Mouse (Mus musculus): ENCODE data around the gene Efcab6.

Efcab6 gene

GRCm38 (mm10) chr15:84065701-84066100 is 522 bp upstream of the Efcab6 start:
- no peak for DNase-seq (ENCODE audit: low spot score in 2 of 2)

- no peak for DNase-seq (ENCODE audit: low spot score in 2 of 2)
Observed at GRCm38 (mm10) chr15:84058841-84059240, 6.3 kb downstream of the Efcab6 start.

- DNase-seq (ENCODE audit: low spot score in 2 of 2), result no peak
Observed at GRCm38 (mm10) chr15:84056083-84056482, 9.1 kb downstream of the Efcab6 start.

DNA sequence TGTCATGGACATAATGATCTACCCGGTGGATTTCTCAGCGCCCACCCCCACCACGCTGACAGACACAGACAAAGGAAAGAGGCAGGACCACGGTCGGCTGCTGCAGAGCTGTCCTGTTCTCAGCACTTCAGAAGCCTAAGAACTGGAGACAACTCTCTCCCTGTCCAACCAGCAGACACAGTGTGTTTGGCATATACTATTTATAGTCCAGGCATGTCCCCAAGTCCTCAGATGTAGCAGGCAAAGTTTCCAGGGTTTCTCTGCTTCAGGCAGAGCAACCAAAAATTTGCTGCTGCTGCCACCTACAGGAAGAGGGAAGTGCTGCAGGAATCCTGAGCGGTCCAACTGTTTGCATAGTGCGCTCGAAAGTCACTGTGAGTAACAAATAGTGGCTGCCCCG is 11.3 kb downstream of the Efcab6 start:
- no peak for DNase-seq (ENCODE audit: low spot score in 2 of 2)

DNA sequence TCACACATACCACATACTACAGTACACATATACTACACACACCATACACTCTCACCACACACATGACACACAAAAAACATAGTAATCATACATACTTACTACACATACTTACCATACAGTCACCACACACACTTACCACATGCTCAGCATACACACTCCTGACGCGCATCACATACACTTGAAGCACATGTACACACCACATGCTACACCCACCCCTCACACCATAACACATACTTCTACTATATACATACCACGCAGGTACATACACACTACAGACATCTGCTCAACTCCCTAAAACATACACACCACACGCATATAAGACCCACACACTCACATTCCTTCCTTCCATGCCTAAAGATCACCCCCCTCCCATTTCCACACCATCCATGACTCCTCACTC is 11.9 kb downstream of the Efcab6 start:
- DNase-seq (ENCODE audit: low spot score in 2 of 2), result no peak

GRCm38 (mm10) chr15:84052390-84052789 is 12.8 kb downstream of the Efcab6 start:
- DNase-seq (ENCODE audit: low spot score in 2 of 2), result no peak

DNA sequence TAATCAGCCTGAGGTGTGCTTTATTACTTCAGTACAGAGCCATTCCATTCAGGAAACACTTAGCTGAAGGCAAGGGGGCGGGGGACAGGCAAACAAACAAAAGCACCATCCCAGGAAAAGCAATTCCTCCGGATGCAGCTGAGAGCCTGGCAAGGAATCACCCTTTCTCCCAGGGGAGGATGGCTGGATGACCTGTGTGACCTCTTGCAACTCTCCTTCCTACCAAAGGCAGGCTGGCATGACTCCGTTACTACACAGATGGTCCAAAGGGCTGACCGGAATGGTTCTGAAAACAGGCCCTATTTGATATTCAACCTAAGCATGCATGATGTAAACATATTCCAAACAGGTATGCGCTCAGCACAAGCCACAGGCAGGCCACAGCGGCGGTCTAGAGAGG is 15.6 kb downstream of the Efcab6 start:
- DNase-seq (ENCODE audit: low spot score in 2 of 2), result no peak

DNA sequence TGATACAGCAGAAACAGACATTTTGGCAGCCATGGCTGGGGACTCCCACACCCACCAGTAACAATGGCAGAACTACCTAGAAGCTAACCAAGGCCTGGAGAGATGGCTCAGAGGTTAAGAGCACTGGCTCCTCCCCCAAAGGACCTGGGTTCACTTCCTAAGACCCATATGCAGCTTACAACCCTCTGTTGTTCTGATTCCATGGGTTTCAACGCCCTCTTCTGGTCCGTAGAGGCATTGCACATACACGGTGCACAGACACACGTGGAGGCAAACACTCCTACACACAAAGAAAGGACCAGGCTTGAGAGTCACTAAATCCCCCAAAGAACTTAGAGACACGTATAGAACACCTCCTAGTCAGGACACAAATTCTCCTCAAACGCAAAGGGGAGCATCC is 19.6 kb downstream of the Efcab6 start:
- DNase-seq (ENCODE audit: low spot score in 2 of 2), result no peak

DNA sequence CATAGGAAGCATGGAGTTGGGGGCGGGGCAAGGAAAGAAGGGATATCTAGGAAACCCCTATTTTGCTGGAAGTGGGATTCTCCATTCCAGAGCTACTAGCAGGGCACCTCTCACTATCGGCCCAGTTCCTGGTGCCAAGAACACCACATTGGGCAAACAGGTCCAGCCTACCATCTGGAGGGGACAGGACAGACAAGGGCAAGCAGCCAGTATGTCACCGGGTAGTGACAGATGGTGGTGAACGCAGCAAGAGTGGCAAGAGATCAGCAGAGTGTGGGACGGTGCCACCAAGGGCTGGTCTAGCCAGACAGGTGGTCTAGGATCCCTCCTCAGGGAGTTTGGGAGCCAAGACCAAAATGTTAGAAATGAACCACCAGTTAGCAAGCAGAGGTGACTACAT is 28.1 kb downstream of the Efcab6 start:
- DNase-seq (ENCODE audit: low spot score in 2 of 2), result no peak

DNA sequence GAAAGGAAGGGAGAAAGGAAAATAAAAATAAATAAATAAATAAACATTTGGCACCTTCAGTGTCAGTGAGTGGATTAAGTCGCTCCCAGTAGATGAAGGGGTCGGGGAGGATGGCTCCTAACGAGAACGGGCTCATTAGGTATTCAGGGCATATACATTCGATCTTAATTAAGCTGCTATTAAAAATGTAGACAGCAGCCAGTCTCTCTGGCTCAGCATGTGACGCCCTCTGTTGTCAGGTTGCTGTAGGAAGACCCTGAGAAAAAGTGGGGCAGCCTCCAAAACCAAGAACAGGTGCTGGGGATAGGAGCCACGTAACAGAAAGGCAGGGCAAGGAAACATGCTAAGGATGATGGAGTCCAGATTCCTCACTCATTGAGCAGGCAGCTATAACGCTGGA is 39.5 kb downstream of the Efcab6 start:
- no peak for DNase-seq (ENCODE audit: low spot score in 2 of 2)

GRCm38 (mm10) chr15:84024851-84025250 is 40.3 kb downstream of the Efcab6 start:
- no peak for DNase-seq (ENCODE audit: low spot score in 2 of 2)

DNA sequence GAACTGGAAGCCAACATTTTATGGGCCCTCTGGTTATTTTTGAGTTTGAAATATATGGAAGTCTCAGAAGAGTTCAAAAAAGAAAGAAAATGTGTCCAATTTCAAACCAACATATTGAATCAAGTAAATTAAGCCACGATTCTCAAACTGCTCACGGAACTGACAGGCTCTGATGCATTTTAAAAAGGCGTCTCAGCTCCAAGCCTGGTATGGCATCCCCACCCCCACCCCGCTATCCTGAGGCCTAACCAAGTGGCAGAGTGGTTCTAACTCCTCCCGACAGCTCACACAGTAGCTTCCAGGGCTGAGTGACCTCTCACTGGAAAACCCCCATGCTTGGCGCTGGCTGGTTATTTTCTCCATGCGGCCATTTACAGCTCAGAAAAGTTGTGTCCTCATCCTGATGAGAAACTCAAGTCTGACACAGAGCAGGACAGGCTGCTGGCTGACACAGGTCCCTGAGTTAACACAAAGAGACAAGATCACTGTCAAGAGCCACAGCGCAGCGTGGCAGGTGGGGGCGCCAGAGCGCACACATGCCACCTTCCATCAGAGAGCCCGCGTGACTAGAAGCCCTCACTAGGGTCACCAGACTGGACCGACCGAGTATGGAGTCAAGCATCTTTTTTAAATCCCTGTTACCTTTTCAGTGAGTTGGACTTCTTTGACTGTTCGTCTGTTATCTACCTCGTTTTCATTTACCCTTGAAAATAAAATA is 55.7 kb downstream of the Efcab6 start:
- no peak for DNase-seq (ENCODE audit: low spot score in 2 of 2)

GRCm38 (mm10) chr15:84004306-84004705 is 60.9 kb downstream of the Efcab6 start:
- no peak for DNase-seq (ENCODE audit: low spot score in 2 of 2)

DNA sequence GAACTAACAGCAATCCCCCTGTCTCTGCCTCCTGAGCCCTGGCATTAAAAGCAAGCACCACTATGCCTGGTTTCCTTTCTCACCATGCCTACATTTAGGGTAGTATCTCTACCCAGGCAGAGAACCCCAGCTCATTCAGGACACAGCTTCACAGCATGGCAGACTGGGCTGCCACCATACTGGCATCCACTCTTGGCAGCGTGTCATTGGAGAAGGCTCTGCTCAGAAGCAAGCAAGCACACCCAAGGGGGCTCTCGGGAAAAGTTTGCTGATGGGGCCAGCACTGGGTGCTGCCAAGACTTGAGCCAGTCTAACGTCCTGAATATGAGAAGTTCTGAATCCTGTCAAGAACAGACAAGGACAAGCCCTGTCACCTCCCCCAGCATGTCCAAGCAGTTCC is 66.1 kb downstream of the Efcab6 start:
- no peak for DNase-seq (ENCODE audit: low spot score in 2 of 2)

DNA sequence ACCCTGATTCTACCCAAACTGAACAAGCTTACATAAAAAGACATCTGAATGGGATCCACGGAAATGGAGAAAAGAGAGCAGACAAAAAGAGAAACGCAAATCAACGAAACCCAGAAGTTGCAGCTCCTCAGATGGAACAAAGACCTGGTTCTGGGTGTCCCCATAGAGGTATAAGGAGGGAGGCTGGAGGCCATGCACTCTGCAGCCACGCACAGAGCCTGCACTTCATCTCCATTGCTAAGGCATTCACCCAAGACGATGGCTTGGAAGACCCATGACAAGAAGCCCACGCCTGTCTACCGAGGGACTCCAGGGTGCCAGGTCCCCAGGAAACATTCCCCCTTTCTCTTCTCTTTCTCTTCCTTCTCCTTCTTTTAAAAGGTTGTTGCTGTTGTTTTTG is 66.6 kb downstream of the Efcab6 start:
- no peak for DNase-seq (ENCODE audit: low spot score in 2 of 2)

DNA sequence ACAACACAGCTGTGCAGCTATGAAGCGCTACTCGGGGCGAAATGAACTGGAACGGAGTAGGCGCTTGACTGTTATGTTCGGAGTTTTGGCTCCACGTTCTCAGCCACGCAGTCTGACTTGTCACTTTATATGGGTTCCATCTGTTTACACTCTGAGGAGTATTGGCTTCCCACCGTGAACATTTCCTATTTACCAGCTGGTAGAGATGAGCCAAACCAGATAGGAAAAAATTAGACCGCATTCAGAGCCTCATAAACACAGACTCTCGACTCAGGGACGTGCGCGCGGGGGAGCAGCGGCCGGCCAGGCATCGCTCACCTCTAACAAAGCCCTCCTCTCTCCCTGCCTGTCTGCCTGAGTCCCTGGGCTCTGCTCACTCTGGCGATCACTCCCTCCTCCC is 67.1 kb downstream of the Efcab6 start:
- no peak for DNase-seq (ENCODE audit: low spot score in 2 of 2)

DNA sequence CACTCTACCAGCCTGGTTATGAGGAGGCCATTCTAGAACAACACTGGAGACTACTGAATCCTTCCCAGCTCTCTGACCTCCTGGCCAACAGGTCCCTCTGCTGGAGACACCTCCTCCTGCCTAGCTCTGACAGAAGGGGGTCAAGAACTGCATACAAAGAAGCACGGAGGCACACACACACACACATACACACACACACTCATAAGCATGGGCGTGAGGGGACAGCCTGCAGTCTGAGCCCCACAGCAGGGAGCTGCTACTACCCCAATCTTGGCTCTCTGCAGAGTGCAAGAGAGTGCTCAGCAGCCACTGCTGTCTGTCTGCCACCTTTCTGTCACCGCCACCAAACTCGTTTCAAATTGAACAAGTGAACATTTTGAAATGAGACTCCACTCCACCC is 67.6 kb downstream of the Efcab6 start:
- no peak for DNase-seq (ENCODE audit: low spot score in 2 of 2)

- no peak for DNase-seq (ENCODE audit: low spot score in 2 of 2)
Observed at GRCm38 (mm10) chr15:83996864-83997263, 68.3 kb downstream of the Efcab6 start.

DNA sequence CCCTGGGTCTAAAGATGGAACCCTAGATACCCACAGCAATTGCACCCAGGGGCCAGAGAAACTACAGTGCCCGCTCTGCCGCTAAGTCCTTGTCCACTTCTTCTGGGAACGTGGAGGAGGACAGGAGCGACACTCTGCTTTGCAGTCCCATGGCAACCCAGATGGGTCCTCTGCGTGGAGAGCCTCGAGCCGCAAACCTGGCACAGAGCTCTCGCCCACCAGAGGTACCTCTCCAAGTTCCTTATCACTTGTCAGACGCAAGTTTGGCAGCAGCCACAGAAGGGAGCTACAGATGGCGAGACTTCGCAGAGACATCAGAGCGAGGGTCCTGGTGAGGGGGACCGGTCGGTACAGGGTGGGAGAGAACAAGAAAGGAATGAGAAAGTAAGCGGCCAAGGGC is 73.0 kb downstream of the Efcab6 start:
- DNase-seq (ENCODE audit: low spot score in 2 of 2), result no peak

DNA sequence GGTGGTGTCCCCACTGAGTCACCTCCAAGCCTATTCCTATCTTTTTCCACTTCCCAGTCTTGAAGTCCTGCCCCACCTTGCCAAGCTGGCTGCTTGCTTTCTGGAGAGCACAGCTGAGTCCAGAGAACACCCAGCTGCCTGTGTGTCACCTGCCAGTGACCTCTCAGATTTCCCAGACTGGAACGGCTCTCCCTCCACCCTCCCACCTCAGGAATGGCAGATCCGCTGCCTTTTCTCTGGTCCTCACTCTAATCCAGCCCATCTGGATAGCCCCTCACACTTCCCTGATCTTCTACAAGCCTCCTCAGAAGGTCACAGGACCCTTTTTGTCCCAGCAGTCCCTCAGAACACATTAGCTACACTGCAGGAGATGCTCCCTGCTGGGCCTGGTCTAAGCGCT is 73.7 kb downstream of the Efcab6 start:
- DNase-seq (ENCODE audit: low spot score in 2 of 2), result no peak

GRCm38 (mm10) chr15:83989241-83989640 is 75.9 kb downstream of the Efcab6 start:
- no peak for DNase-seq (ENCODE audit: low spot score in 2 of 2)

- DNase-seq (ENCODE audit: low spot score in 2 of 2), result no peak
Observed at GRCm38 (mm10) chr15:83988087-83988486, 77.1 kb downstream of the Efcab6 start.

- no peak for DNase-seq (ENCODE audit: low spot score in 2 of 2)
Observed at GRCm38 (mm10) chr15:83982186-83982936, 82.8 kb downstream of the Efcab6 start.

DNA sequence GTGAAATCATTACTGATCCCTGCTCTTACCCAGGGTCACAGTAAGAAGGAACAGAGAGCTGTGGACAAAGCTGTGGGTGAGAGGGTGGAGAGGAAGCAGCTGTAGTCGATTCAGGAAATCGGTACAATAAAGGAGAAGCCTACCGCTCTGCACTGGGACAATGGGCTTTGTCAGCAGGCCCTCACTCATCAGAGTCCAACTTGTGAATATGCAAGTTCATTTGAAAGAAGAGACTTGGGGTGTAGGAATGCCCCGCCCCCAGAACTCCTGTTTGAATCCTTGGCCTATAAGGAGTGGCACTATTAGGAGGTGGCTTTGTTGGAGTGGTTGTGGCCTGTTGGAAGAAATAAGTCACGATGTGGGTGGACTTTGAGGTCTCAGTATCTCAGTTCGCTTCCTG is 86.3 kb downstream of the Efcab6 start:
- no peak for DNase-seq (ENCODE audit: low spot score in 2 of 2)
